Mouse (Mus musculus) kidney, postnatal 4 days (tissue): ENCODE measurements around the gene Gm48552.

ENCODE experiments used
- DNase-seq, 2 experiments: peaks; one replicate each; pipeline ENCODE4 v3.0.0; 2021; ENCODE audit warnings: mixed read lengths in 2 of 2

Gm48552 gene

GRCm38 (mm10) chr10:81432868-81433262, 44.1 kb downstream of the Gm48552 start:
- DNase-seq: peak; percentile 91 to 95

GRCm38 (mm10) chr10:81433541-81434289, 44.9 kb downstream of the Gm48552 start:
- peak; percentile 29 to 58 for DNase-seq

DNA sequence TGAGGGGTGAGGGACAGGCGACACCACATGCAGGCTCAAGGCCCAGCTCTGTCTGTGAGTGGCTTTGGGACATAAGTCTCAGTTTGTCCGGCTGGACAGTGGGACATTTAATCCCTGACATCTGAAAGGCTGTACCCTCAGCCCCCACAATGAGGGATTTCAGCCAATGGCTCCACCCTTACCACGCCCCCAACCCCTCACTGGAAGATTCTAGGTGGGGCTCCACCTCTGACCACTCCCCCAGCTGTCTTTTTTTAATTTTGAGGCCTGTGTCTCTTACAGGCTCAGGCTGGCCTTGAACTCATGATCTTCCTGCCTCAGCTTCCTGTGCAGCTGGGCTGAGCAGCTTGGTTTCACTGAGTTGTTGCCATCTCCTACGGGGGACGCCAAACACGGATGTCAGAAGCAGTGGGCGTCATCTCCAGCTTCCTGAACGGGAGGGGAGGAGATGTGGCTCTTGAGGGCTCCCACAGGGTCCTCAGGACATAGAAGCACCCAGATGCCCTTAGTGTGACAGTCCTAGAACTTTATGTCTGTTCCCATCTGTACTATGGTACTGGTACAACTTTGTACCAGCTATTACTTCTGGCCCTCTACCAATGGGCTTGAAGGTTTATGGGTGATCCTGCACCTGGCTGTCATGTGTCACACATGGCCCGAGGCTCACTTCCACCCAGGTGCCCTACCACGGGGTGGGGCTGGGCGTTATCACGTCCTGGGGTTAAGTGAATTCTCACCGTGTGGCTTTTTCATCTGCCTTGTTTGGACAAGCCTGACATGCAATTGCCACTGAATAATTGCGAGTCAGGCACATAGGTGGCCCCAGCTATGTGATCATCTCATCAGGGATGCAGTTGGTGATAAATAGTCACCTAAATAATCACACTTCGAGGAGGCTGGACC, 45.8 kb downstream of the Gm48552 start:
- DNase-seq: peak; percentile 26 to 43

GRCm38 (mm10) chr10:81435436-81435835, 46.6 kb downstream of the Gm48552 start:
- peak; percentile 76 to 84 for DNase-seq
